Mouse (Mus musculus): ENCODE data around the gene Plaur. TPM values are rescaled to one million over a fixed set of nuclear protein-coding genes. Genes with fewer than 3 reads are reported as not detected.
A peak's percentile ranks its signal among the peaks of the same experiment; 100 is the strongest.

Gene Plaur
- polyA plus RNA-seq, 1 experiment from 2014 or later: 2.1 TPM

DNA sequence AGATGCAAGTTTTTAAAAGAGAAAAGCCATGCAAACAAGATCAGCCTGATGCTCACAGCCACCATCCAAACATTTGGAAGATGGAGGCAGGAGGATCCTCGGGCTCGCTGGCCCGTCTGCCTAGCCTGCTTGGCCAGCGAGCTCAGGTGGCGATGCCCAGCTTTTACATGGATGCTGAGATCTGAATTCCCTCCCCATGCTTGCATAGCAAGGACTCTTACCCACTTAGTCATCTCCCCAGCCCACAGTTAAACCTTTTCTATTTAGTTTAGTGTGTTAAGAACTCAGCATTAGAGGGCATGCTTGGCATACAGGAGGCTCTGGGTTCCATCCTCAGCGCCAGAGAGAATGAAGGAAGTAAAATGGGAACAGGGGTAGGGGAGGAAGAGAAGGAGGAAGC, 23.1 kb upstream of the Plaur start:
- DNase-seq (ENCODE audit: low spot score) (no peak), ATAC-seq (ENCODE audit: insufficient number of reproducible peaks, low FRiP score, low TSS enrichment, low read depth) (no peak)
- H3K36me3 ChIP-seq (ENCODE audit: control insufficient read depth, insufficient read depth, low read length): no peaks in the 10 kb centered on the region
- H3K27ac ChIP-seq (replicated peaks; ENCODE audit: low read depth, low read length): no peak overlapping the region
- 81% methylated on average over 6 of the region's 6 CpGs for WGBS
- no peak overlapping the region for H3K9ac ChIP-seq (ENCODE audit: low read length)
- no peaks in the 10 kb centered on the region for H3K4me1 ChIP-seq (ENCODE audit: control insufficient read depth, insufficient read depth, low read length)
- H3K9me3 ChIP-seq (ENCODE audit: control insufficient read depth, low read length): no peaks in the 10 kb centered on the region
- no peak overlapping the region for H3K4me2 ChIP-seq (ENCODE audit: low read depth, severe bottlenecking)
- H3K27me3 ChIP-seq (ENCODE audit: control insufficient read depth, insufficient read depth, low read length): no peaks in the 10 kb centered on the region
- H3K4me3 ChIP-seq (ENCODE audit: low read depth, low read length): no peak overlapping the region

DNA sequence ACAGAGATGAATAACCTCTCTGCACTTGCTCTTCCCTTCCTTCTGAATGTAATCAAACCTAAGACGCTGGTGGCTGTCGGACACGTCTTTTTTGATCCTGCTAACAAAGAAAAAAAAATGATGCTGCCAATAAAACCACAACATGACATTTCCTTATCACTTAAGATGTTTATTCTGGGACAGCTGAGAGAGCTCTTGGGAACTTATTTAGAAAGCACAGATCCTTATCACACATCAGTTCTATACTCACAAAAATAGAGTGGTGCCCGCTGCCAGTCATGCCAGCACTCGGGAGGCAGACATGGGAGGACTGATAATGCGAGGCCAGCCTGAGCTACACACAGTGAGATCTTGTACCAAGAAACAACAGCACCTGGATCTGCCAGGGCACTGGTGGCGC, 22.4 kb upstream of the Plaur start:
- Histone ChIP-seq H3K36me3 (ENCODE audit: control insufficient read depth, insufficient read depth, low read length) (no peaks in the 10 kb centered on the region), H3K9me3 (ENCODE audit: control insufficient read depth, low read length) (no peaks in the 10 kb centered on the region), H3K4me3 (ENCODE audit: low read depth, low read length) (no peak overlapping the region), H3K4me2 (ENCODE audit: low read depth, severe bottlenecking) (no peak overlapping the region), H3K9ac (ENCODE audit: low read length) (no peak overlapping the region), H3K27ac (replicated peaks; ENCODE audit: low read depth, low read length) (no peak overlapping the region), H3K4me1 (ENCODE audit: control insufficient read depth, insufficient read depth, low read length) (no peaks in the 10 kb centered on the region), H3K27me3 (ENCODE audit: control insufficient read depth, insufficient read depth, low read length) (no peaks in the 10 kb centered on the region)
- 79% methylated on average over 7 of the region's 7 CpGs for WGBS
- DNase-seq (ENCODE audit: low spot score) (no peak), ATAC-seq (ENCODE audit: insufficient number of reproducible peaks, low FRiP score, low TSS enrichment, low read depth) (no peak)

DNA sequence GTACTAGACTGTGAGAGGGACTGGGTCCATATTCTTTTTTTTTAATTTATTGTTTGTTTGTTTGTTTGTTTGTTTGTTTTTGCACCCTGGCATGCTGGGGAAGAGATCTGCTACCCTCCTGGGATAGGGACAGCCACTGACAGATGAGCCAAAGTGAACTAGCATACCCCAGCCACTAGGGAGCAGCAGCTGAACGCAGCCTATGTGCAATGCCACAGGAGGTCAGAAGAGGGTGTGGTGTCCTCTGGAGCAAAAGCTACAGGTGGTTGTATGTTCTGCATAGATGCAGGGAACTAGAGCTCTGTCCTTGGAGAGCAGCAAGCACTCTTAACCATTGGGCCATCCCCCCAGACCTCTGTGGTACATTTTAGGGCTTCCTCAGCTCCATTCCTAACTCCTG, 20.5 kb upstream of the Plaur start:
- Histone ChIP-seq H3K9ac (ENCODE audit: low read length) (no peak overlapping the region), H3K4me3 (ENCODE audit: low read depth, low read length) (no peak overlapping the region), H3K4me2 (ENCODE audit: low read depth, severe bottlenecking) (no peak overlapping the region), H3K9me3 (ENCODE audit: control insufficient read depth, low read length) (no peaks in the 10 kb centered on the region; the same call in 1 of the 2 replicates), H3K36me3 (ENCODE audit: control insufficient read depth, insufficient read depth, low read length) (no peaks in the 10 kb centered on the region), H3K27me3 (ENCODE audit: control insufficient read depth, insufficient read depth, low read length) (no peaks in the 10 kb centered on the region), H3K27ac (replicated peaks; ENCODE audit: low read depth, low read length) (no peak overlapping the region), H3K4me1 (ENCODE audit: control insufficient read depth, insufficient read depth, low read length) (no peaks in the 10 kb centered on the region)
- WGBS: 9% methylated on average over 1 of the region's 1 CpGs
- ATAC-seq (ENCODE audit: insufficient number of reproducible peaks, low FRiP score, low TSS enrichment, low read depth): no peak
- peak; percentile 71 for DNase-seq (ENCODE audit: low spot score)

DNA sequence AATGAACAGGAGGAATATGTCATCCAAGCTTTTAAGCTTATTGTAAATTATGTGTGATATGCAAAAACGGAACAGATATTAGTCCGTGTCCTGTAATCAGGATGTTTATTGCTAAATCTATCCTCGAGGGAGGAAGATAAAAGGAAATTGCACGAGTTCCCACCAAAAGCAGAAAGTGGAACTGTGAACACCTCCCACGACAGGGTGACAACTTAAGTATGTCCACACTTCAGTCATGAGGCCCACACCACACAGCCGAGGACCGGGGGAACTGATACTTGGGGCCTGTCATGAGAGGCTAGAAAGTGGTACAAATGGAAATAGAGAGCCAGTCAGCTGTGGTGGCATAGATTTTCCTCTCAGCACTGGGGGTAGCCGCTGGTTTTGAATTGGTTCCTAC, 20.0 kb upstream of the Plaur start:
- Histone ChIP-seq H3K36me3 (ENCODE audit: control insufficient read depth, insufficient read depth, low read length) (no peaks in the 10 kb centered on the region), H3K4me2 (ENCODE audit: low read depth, severe bottlenecking) (no peak overlapping the region), H3K4me1 (ENCODE audit: control insufficient read depth, insufficient read depth, low read length) (no peaks in the 10 kb centered on the region), H3K4me3 (ENCODE audit: low read depth, low read length) (no peak overlapping the region), H3K27me3 (ENCODE audit: control insufficient read depth, insufficient read depth, low read length) (no peaks in the 10 kb centered on the region), H3K9me3 (ENCODE audit: control insufficient read depth, low read length) (no peaks in the 10 kb centered on the region; the same call in 1 of the 2 replicates), H3K9ac (ENCODE audit: low read length) (no peak overlapping the region), H3K27ac (replicated peaks; ENCODE audit: low read depth, low read length) (no peak overlapping the region)
- 80% methylated on average over 8 of the region's 8 CpGs for WGBS
- ATAC-seq (ENCODE audit: insufficient number of reproducible peaks, low FRiP score, low TSS enrichment, low read depth) (no peak), DNase-seq (ENCODE audit: low spot score) (no peak)

DNA sequence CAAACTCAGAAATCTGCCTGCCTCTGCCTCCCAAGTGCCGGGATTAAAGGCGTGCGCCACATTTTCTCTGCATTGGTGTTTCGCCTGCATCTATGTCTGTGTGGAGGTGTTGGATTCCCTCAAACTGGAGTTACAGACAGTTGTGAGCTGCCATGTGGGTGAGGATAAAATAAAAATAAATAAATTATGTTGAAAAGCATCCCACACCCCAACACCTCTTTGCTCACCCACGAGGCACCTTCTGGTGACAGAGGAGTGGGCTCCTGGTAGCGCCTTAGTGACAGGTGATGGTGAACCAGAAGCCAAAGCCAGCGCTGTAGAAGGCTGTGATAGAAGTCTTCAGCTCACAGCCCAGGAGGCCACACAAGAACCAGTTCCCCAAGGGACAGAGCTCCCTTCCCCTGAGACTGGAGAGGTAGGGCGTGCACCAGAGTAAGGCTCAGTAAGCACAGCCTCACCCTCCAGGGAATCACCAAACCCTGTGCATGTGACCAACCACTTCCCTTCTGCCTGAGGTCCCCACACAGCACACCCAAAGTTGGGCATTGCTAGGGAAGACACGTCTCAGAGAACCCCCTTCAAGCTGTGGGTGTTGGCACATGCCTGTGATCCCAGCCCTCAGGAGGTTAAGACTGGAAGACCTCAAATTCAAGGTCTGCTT, 16.9 kb upstream of the Plaur start:
- H3K9me3 ChIP-seq (ENCODE audit: control insufficient read depth, low read length): peaks cover 3% of the 10 kb centered on the region; the same call in 1 of the 2 replicates
- no peak overlapping the region for H3K9ac ChIP-seq (ENCODE audit: low read length)
- DNase-seq (ENCODE audit: low spot score) (no peak), ATAC-seq (ENCODE audit: insufficient number of reproducible peaks, low FRiP score, low TSS enrichment, low read depth) (no peak)
- WGBS: 91% methylated on average over 9 of the region's 9 CpGs
- H3K27ac ChIP-seq (replicated peaks; ENCODE audit: low read depth, low read length): no peak overlapping the region
- no peak overlapping the region for H3K4me2 ChIP-seq (ENCODE audit: low read depth, severe bottlenecking)
- no peaks in the 10 kb centered on the region for H3K27me3 ChIP-seq (ENCODE audit: control insufficient read depth, insufficient read depth, low read length)
- no peak overlapping the region for H3K4me3 ChIP-seq (ENCODE audit: low read depth, low read length)
- H3K4me1 ChIP-seq (ENCODE audit: control insufficient read depth, insufficient read depth, low read length): no peaks in the 10 kb centered on the region
- H3K36me3 ChIP-seq (ENCODE audit: control insufficient read depth, insufficient read depth, low read length): no peaks in the 10 kb centered on the region

DNA sequence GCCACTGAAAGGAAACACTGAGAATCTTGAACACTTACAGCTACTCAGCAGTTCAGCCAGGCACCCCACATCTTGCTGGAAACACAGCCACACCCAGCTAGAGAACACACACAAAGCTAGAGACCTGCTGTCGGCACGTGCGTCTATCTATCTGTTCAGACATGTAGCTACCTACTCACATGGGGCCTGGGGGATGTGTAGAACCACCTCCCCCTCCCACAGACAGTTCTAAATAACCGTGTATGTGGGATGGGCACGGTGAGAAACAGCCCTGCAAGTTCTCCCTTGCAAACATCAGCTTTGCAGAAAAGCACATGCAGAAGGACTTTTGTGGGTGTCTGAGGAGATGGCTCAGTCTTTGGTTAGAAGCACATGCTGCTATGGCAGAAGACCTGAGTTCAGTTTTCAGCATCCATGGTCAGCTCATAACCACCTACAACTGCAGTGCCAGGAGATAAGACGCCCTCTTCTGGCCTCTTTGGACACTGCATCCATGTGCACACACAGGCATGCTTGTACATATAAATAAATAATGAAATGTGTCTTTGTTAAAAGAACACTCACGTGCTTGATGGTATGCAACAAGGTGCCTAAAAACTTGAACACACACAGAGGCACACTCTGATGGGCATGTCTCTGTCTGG, 15.5 kb upstream of the Plaur start:
- Histone ChIP-seq H3K27ac (replicated peaks; ENCODE audit: low read depth, low read length) (no peak overlapping the region), H3K4me3 (ENCODE audit: low read depth, low read length) (no peak overlapping the region), H3K36me3 (ENCODE audit: control insufficient read depth, insufficient read depth, low read length) (no peaks in the 10 kb centered on the region), H3K4me1 (ENCODE audit: control insufficient read depth, insufficient read depth, low read length) (no peaks in the 10 kb centered on the region), H3K4me2 (ENCODE audit: low read depth, severe bottlenecking) (no peak overlapping the region), H3K9ac (ENCODE audit: low read length) (no peak overlapping the region), H3K27me3 (ENCODE audit: control insufficient read depth, insufficient read depth, low read length) (no peaks in the 10 kb centered on the region), H3K9me3 (ENCODE audit: control insufficient read depth, low read length) (peaks cover 3% of the 10 kb centered on the region; the same call in 1 of the 2 replicates)
- DNase-seq (ENCODE audit: low spot score): no peak
- ATAC-seq (ENCODE audit: insufficient number of reproducible peaks, low FRiP score, low TSS enrichment, low read depth): no peak
- WGBS: 79% methylated on average over 7 of the region's 7 CpGs

DNA sequence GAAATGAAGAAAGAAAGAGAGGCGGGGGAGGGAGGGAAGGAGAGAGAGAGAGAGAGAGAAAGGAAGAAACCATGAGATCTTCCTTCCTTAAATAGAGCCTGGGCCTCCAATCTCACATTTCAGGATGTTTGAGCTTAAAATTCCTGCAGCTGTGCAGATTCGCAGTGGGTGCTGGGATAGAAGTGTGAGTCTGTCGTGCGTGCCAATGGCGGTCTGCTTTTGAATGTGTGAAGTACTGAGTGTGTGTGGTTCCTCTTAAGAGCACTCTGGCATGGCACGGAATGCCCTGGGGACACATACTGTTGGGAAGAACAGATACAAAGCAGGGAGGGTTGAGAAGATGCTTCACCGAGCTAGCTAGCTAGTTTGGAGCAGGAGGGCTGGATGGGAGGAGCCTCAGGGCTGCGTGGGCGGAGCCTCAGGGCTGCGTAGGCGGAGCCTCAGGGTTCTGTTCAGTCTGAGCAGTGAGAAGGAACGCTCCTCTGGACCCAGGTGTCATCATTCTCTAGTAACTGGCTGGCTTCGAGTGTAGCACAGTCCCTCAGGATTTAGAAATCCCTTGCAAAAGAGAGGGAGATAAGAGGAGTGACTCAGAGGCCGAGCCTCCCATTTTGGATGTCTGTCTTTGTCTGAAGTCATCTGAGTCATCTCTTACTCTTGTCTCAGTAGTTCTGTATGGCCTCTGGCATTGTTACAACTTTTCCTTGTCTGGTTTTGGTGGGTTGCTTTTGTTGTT, 13.3 kb upstream of the Plaur start:
- no peaks in the 10 kb centered on the region for H3K4me1 ChIP-seq (ENCODE audit: control insufficient read depth, insufficient read depth, low read length)
- no peak overlapping the region for H3K9ac ChIP-seq (ENCODE audit: low read length)
- H3K27me3 ChIP-seq (ENCODE audit: control insufficient read depth, insufficient read depth, low read length): no peaks in the 10 kb centered on the region
- no peak overlapping the region for H3K4me3 ChIP-seq (ENCODE audit: low read depth, low read length)
- H3K9me3 ChIP-seq (ENCODE audit: control insufficient read depth, low read length): peaks cover 3% of the 10 kb centered on the region; the same call in 1 of the 2 replicates
- DNase-seq (ENCODE audit: low spot score) (no peak), ATAC-seq (ENCODE audit: insufficient number of reproducible peaks, low FRiP score, low TSS enrichment, low read depth) (no peak)
- no peaks in the 10 kb centered on the region for H3K36me3 ChIP-seq (ENCODE audit: control insufficient read depth, insufficient read depth, low read length)
- H3K4me2 ChIP-seq (ENCODE audit: low read depth, severe bottlenecking): no peak overlapping the region
- WGBS: 63% methylated on average over 14 of the region's 14 CpGs
- no peak overlapping the region for H3K27ac ChIP-seq (replicated peaks; ENCODE audit: low read depth, low read length)

DNA sequence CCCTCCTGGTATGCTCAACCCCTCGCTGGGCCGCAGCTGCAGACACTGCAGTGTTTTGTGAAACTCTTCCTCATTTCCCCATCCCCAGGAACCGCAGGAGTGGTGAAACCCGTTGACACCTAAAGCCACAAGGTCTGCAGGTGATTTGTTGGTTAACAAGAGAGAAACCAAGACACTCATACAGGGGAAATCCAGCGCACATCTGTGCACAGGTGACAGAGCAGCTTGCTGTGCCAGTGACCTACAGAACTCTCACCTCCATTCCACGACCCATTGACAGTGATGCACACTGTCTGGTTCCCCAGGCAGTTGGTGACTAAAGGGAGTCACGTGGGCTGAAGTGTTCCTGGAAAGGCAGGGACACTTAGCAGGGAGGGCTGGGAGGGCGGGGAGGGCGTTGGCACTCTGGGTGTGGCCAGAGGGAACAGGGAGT, 11.7 kb upstream of the Plaur start:
- DNase-seq (ENCODE audit: low spot score) (no peak), ATAC-seq (ENCODE audit: insufficient number of reproducible peaks, low FRiP score, low TSS enrichment, low read depth) (no peak)

More for the DNA sequence above, 11.7 kb upstream of the Plaur start:
- Histone ChIP-seq H3K4me2 (ENCODE audit: low read depth, severe bottlenecking) (no peak overlapping the region), H3K4me1 (ENCODE audit: control insufficient read depth, insufficient read depth, low read length) (no peaks in the 10 kb centered on the region), H3K27me3 (ENCODE audit: control insufficient read depth, insufficient read depth, low read length) (no peaks in the 10 kb centered on the region), H3K36me3 (ENCODE audit: control insufficient read depth, insufficient read depth, low read length) (no peaks in the 10 kb centered on the region), H3K9ac (ENCODE audit: low read length) (no peak overlapping the region), H3K9me3 (ENCODE audit: control insufficient read depth, low read length) (peaks cover 3% of the 10 kb centered on the region; the same call in 1 of the 2 replicates), H3K4me3 (ENCODE audit: low read depth, low read length) (no peak overlapping the region), H3K27ac (replicated peaks; ENCODE audit: low read depth, low read length) (no peak overlapping the region)
- 62% methylated on average over 9 of the region's 9 CpGs for WGBS
